In genomic region chr1:58071509-58071908, GRCm38 (mm10) we compare ENCODE assay signal across 24 mouse cellular contexts. TPM values are rescaled to one million over a fixed set of nuclear protein-coding genes. Genes with fewer than 3 reads are reported as not detected.
"Had no signal": no experiment of that assay in that cellular context is flagged by ENCODE, and none has a peak within 500 bp of the region (broad histone marks: within the 10 kb centered on the region; RNA-seq: fewer than 3 reads in every experiment).

No protein-coding gene starts in this region.

- DNase-seq: gastrocnemius, adult 2 months; gastrocnemius, postnatal 10 days; gastrocnemius, postnatal 25 days; heart, postnatal 10 days; heart, postnatal 4 days; kidney, adult 18-20 months; kidney, adult 8-10 months; kidney, postnatal 10 days; kidney, postnatal 25 days; kidney, postnatal 4 days had no signal

- H3K27me3 ChIP-seq: hindbrain, embryonic 12.5 days; intestine, embryonic 15.5 days; limb, embryonic 12.5 days had no signal

- H3K36me3 ChIP-seq: heart, embryonic 10.5 days; heart, embryonic 12.5 days; hindbrain, embryonic 10.5 days; hindbrain, embryonic 12.5 days; intestine, embryonic 15.5 days; limb, embryonic 10.5 days; limb, embryonic 12.5 days had no signal

- H3K4me2 ChIP-seq: heart, embryonic 12.5 days; hindbrain, embryonic 12.5 days; hindbrain, embryonic 14.5 days; intestine, embryonic 15.5 days; limb, embryonic 12.5 days had no signal

- H3K4me1 ChIP-seq: heart, embryonic 10.5 days; intestine, embryonic 15.5 days; limb, embryonic 12.5 days had no signal

- H3K9ac ChIP-seq: heart, embryonic 12.5 days; hindbrain, embryonic 12.5 days; hindbrain, embryonic 14.5 days; intestine, embryonic 15.5 days; limb, embryonic 12.5 days had no signal

- H3K4me3 ChIP-seq: gastrocnemius, adult 2 months; heart, embryonic 10.5 days; heart, embryonic 12.5 days; hindbrain, embryonic 10.5 days; hindbrain, embryonic 12.5 days; intestine, embryonic 15.5 days; layer of hippocampus, adult 2 months; left cerebral cortex, adult 2 months; limb, embryonic 10.5 days; limb, embryonic 12.5 days had no signal

- H3K9me3 ChIP-seq: heart, embryonic 10.5 days; heart, embryonic 12.5 days; hindbrain, embryonic 10.5 days; hindbrain, embryonic 12.5 days; intestine, embryonic 15.5 days; limb, embryonic 10.5 days; limb, embryonic 12.5 days had no signal

- ATAC-seq: hindbrain, embryonic 16.5 days; inflammation-experienced regulatory T-cells, adult 6 months; intestine, embryonic 15.5 days; intestine, postnatal 0 days had no signal

- H3K27ac ChIP-seq: gastrocnemius, adult 2 months; heart, embryonic 10.5 days; hindbrain, embryonic 10.5 days; hindbrain, embryonic 12.5 days; hindbrain, embryonic 14.5 days; intestine, embryonic 15.5 days; layer of hippocampus, adult 2 months; left cerebral cortex, adult 2 months; limb, embryonic 10.5 days; limb, embryonic 12.5 days had no signal

RNA-seq across cellular contexts. Expression of gene Aox3, which starts 41.4 kb away (rescaled TPM):
- polyA plus RNA-seq: heart, embryonic 10.5 days; heart, embryonic 12.5 days; hindbrain, embryonic 12.5 days; inflammation-experienced regulatory T-cells, adult 6 months had no signal

RNA-seq across cellular contexts. Expression of gene Aox1, which starts 41.8 kb away (rescaled TPM):
- total RNA-seq: granulocyte monocyte progenitor cell, adult 5-6 weeks had no signal
- polyA plus RNA-seq: inflammation-experienced regulatory T-cells, adult 6 months had no signal
